Mouse (Mus musculus) kidney, adult 8-10 months (tissue): ENCODE measurements at regions not wholly inside any gene's neighbourhood (a gene's known extent, or its start where the extent isn't known, plus 50 kb on each side); places are given as distances from the start of the nearest gene placed in this dataset.

Experiments used
- DNase-seq, 2 experiments: peaks; one replicate each; pipeline ENCODE4 v3.0.0; 2022

GRCm38 (mm10) chr7:67429008-67429873, 56.6 kb upstream of the Mef2a start:
- no peak for DNase-seq

DNA sequence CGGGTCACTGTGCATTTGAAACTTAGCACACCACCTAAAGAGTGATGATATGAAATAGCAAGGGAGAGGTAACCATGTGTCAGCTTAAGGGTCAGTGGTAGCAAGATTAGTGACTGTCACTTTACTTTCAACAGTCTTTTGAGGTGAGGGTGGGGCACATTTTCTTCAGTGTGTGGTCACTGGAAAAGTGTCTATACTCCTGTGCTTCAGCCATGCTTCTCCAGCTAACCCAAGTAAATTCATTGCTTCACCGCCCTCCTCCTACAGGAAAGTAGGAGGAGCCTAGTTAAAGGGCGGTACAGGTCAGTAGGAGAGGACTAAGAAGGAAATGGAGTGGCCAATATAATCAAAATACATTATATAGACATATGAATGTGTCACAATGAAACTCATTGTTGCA, 55.7 kb upstream of the Mef2a start:
- no peak for DNase-seq

- no peak for DNase-seq
Observed at GRCm38 (mm10) chr7:67426076-67426475, 53.4 kb upstream of the Mef2a start.

GRCm38 (mm10) chr7:67425581-67425980, 52.9 kb upstream of the Mef2a start:
- DNase-seq, result no peak

- DNase-seq, result peak in 1 of 2 experiments; percentile 41
Observed at GRCm38 (mm10) chr7:67424810-67425485, 52.3 kb upstream of the Mef2a start.
